Mouse (Mus musculus) c-Kit-negative CD71-positive TER-119-positive erythroid progenitor cells, embryonic 14.5 days (primary cell): Measurements from ENCODE around the gene Axin1.
"Not testable (repeated sequence)": the region's sequence is repeated elsewhere in the genome, so short reads cannot be mapped to it uniquely, and the experiment has no call there.

Experiments
- DNase-seq: peaks from one replicate; pipeline ENCODE4 v3.0.0-alpha.2; 2013; ENCODE audit warnings: low read depth, low spot score

The Axin1 gene

GRCm38 (mm10) chr17:26119766-26120710 is 18.4 kb upstream of the Axin1 start:
- no peak for DNase-seq

- DNase-seq = no peak
These were observed 15.9 kb upstream of the Axin1 start for GRCm38 (mm10) chr17:26122431-26123140.

DNA sequence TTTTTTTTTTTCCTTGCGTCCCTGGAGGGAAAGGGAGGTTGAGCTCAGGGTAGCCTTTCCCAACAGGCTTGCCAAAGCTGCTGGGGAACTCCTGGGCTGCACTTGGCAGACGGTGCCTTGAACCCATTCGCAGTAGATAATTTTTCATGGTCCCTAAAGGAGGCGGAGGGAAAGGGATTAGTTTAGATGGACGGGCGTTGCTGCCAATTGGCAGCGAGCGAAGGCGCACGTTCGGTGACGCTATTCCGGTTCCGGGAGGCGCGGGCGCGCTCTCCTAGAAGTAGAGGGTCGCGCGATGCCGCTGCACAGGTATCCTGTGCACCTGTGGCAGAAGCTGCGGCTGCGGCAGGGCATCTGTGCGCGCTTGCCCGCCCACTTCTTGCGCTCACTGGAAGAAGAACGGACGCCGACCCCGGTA is 15.2 kb upstream of the Axin1 start, which contains the start of gene Mrpl28:
Gene Mrpl28, plus strand, starts transcription at position 234 of the 418 bp plus-strand sequence.
- DNase-seq = peak; percentile 80

GRCm38 (mm10) chr17:26124560-26124959 is 13.9 kb upstream of the Axin1 start:
- DNase-seq = no peak

DNA sequence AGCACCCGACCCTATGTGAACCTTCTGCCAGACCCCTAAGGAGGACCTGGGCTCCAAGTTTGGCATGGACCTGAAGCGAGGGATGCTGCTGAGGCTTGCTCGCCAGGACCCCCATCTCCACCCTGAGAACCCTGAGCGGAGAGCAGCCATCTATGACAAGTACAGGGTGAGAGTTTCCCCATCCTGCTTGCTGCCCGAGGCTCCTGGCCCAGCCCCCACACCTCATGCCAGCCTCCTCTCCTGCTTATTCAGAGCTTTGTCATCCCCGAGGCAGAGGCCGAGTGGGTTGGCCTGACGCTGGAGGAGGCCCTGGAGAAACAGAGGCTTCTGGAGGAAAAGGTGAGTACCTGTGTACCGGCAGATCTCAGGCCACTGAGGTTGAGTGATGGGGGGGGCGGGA is 13.3 kb upstream of the Axin1 start:
- no peak for DNase-seq

- no peak for DNase-seq
These were observed 7.3 kb upstream of the Axin1 start for GRCm38 (mm10) chr17:26131062-26131732.

DNA sequence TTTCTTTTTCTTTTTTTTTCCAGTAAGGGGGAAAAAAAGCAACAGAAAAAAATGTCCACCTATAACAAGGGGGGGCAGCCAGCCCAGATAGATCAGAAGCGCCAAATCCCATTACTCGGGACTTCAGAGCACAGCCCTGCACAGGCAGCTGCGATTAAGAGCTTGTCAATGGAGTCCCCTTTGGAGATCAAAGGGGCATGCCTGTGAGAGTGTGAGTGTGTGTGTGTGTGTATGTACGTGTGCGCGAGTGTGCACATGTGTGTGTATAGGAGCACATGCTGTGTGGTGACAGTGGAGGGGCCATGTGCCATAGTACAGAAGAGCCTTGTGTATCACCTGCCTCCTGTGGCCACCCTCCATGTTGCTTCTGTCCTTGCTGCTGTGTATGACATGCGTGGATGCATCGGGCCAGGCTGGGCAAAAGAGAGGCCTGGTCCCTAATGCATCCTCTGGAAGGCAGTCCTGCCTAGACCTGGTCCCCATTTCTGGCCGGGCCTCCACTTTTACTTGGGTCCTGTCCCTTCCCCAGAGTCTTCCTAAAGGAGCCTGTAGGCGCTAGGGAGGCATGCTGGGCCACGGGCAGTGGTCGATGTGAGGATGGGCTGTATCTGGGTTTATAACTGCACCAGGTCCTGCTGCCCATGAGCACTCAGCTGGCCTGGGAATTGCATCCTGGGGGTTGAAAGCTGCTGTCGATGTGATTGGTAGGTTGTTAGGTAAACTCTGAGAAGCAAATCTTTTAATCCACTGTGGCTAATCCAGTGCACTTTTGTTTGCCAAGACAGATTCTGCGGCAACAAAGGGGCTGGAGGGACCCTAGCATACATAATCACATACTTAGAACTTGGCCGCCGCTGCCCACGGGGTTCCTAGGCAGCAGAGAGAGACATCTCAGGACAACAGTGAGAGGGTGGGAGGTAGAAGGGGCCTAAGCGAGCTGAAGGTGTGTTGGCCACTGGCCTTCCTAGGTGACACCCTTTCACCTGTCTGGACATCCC is 6.3 kb upstream of the Axin1 start:
- DNase-seq = no peak

DNA sequence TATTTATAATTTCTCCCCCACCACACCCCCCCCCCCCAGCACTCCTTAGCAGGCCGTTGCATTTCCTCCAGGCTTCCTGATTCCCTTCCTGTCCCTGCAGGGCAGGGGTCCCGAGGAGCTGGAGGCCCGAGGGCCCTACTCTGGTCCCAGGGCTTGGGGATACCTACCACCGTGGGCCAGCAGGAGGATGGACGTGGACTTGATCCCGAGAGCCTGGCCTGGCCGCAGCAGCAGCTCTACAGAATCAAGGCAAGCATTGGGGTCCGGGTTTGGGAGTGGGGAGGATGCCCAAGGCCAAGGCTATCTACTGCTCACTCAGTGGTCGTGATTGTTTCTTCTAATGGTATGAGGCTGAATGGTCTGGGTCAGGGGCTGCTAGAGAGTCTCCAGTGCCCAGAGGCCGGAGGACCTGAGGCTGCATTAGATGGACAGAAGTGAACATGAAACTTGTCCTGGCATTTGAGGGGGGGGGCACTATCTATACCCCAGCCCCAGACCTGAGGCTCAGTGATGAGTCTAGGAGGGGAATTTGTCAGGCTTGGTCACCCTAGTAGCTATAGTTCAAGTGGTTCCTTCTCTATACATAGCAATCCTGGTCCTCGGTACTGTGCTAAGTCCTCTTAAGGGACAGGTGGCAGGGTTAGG is 1.3 kb upstream of the Axin1 start:
- DNase-seq = no peak

- no peak for DNase-seq
These were observed 747 bp upstream of the Axin1 start for GRCm38 (mm10) chr17:26137751-26138130.

GRCm38 (mm10) chr17:26138901-26139381 is 453 bp downstream of the Axin1 start:
- no peak for DNase-seq

DNA sequence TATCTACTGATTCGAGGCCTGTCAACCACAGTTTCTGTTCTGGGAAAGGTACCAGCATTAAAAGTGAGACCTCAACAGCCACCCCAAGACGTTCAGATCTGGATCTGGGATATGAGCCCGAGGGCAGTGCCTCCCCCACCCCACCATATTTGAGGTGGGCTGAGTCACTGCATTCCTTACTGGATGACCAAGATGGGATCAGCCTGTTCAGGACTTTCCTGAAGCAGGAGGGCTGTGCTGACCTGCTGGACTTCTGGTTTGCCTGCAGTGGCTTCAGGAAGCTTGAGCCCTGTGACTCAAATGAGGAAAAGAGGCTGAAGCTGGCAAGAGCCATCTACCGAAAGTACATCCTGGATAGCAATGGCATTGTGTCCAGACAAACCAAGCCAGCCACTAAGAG is 4.3 kb downstream of the Axin1 start:
- no peak for DNase-seq

DNA sequence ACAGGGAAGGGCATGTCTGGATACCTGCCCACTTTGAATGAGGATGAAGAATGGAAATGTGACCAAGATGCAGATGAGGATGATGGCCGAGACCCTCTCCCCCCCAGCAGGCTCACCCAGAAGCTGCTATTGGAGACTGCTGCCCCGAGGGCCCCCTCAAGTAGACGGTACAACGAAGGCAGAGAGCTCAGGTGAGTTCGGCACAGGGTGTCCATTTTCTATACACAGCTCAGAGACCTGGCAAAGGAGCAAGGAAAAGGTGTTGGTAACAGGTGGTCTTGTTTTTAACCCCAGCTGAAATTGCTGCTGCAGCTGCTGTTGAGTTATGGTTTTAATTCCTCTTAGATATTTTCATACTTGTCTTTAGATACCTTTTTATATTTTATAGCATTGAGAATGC is 4.9 kb downstream of the Axin1 start:
- DNase-seq = no peak

- DNase-seq = no peak
These were observed 10.6 kb downstream of the Axin1 start for GRCm38 (mm10) chr17:26149056-26149455.

GRCm38 (mm10) chr17:26151886-26152630 is 13.6 kb downstream of the Axin1 start:
- DNase-seq = no peak

- no peak for DNase-seq
These were observed 24.2 kb downstream of the Axin1 start for GRCm38 (mm10) chr17:26162736-26163135.

DNA sequence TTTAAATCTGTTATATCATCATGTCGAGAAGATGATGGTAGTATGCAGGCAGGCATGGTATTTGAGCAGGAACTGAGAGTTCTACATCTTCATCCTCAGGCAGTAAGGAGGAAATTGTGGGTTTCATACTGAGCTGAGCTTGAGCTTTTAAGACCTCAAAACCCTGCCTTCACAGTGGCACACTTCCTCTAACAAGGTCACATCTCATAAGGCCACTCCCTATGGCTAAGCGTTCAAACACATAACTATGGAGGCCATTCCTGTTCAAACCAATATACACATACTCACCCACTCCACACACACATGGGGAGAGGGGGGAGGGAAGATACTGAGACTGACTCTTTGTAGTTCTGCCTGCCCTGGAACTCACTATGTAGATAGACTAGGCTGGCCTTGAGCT is 29.6 kb downstream of the Axin1 start:
- DNase-seq = no peak

DNA sequence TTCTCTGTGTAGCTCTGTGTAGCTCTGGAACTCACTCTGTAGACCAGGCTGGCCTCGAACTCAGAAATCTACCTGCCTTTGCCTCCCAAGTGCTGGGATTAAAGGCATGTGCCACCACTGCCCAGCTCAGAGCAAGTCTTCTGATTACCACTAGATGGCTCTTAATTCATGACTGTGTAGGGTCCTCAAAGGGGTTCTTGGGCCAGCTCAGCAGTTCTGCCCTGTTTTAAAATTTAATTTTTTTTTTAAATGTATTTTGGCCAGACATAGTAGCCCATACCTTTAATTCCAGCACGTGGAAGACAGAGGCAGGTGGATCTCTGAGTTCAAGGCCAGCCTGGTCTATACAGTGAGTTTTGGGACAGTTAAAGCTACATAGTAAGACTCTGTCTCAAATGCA is 36.8 kb downstream of the Axin1 start:
- DNase-seq = not testable (repeated sequence)

- no peak for DNase-seq
These were observed 40.1 kb downstream of the Axin1 start for GRCm38 (mm10) chr17:26178611-26179010.

DNA sequence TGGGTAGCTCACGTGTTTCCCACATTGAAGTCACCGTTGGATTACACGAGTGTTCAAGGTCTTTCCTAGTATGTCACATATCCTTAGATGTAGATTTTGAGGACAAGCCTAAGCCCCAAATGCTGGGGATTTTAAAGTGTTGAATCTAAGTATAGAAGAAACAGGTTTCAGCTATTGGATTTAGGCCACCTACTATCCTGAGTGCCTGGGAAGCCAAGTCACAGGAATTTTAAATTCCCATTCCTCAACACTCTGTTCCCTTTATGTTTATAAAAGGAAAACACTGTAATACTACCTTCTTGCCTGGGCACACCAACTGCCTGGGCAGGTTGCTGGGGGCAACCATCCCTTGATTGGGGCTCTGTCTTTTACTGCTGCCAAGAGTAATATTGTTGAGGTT is 42.7 kb downstream of the Axin1 start:
- no peak for DNase-seq

DNA sequence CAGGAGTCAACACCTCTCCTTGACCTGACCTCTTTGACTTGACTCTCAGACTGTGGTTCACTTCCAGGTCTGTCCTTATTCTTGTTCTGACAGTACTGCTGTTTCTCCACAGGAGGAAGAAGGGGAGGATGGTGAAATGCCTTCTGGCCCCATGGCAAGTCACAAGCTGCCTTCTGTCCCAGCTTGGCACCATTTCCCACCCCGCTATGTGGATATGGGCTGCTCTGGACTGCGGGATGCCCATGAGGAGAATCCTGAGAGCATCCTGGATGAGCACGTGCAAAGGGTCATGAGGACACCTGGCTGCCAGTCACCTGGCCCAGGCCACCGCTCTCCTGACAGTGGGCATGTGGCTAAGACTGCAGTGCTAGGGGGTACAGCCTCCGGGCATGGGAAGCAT is 49.1 kb downstream of the Axin1 start:
- no peak for DNase-seq
